Mouse (Mus musculus) monocyte, adult 5-6 weeks (primary cell): ENCODE data around the gene Ndufv3. TPM values are rescaled to one million over a fixed set of nuclear protein-coding genes. Genes with fewer than 3 reads are reported as not detected.
"Not testable (repeated sequence)": the region's sequence is repeated elsewhere in the genome, so short reads cannot be mapped to it uniquely, and the experiment has no call there.

Source experiments
- ATAC-seq: fragments of 153-309, 156-312 bp; replicated peaks from 2 replicates; pipeline ENCODE4 v1.8.0; 2017; ENCODE audit warnings: mild to moderate bottlenecking; ENCODE audit not compliant: low TSS enrichment, insufficient number of reproducible peaks, severe bottlenecking, poor library complexity, low FRiP score
- total RNA-seq: library from RNA; stranded (forward); fragments of 200-1000, 200-491, 200-594 nt; gene quantifications from 3 replicates; pipeline ENCODE4 v1.2.3, GENCODE M21; 2017

Gene Ndufv3
- total RNA-seq, 1 experiment from 2014 or later, result 210 TPM

GRCm38 (mm10) chr17:31546444-31547196, 26.7 kb downstream of the Ndufv3 start:
- ATAC-seq, result no peak

- ATAC-seq, result no peak
Measured at GRCm38 (mm10) chr17:31547974-31548373, 28.1 kb downstream of the Ndufv3 start.

- no peak for ATAC-seq
Measured at GRCm38 (mm10) chr17:31549389-31549788, 29.5 kb downstream of the Ndufv3 start.

GRCm38 (mm10) chr17:31552601-31553000, 32.7 kb downstream of the Ndufv3 start:
- ATAC-seq, result not testable (repeated sequence)

GRCm38 (mm10) chr17:31556253-31556652, 36.3 kb downstream of the Ndufv3 start:
- no peak for ATAC-seq

- ATAC-seq, result no peak
Measured at GRCm38 (mm10) chr17:31557124-31557880, 37.4 kb downstream of the Ndufv3 start.

- no peak for ATAC-seq
Measured at GRCm38 (mm10) chr17:31557947-31558542, 38.1 kb downstream of the Ndufv3 start.

GRCm38 (mm10) chr17:31559021-31559789, 39.3 kb downstream of the Ndufv3 start:
- ATAC-seq, result no peak

- no peak for ATAC-seq
Measured at GRCm38 (mm10) chr17:31563632-31564014, 43.7 kb downstream of the Ndufv3 start.

GRCm38 (mm10) chr17:31564015-31564857, 44.3 kb downstream of the Ndufv3 start, which contains the start of gene Pknox1:
Gene Pknox1, plus strand, starts transcription at chr17:31564734.
- ATAC-seq, result peak; percentile 94

- ATAC-seq, result no peak
Measured at GRCm38 (mm10) chr17:31564858-31565140, 44.9 kb downstream of the Ndufv3 start.

- no peak for ATAC-seq
Measured at GRCm38 (mm10) chr17:31565141-31566056, 45.5 kb downstream of the Ndufv3 start.

GRCm38 (mm10) chr17:31566276-31566675, 46.4 kb downstream of the Ndufv3 start:
- ATAC-seq, result no peak

- no peak for ATAC-seq
Measured at GRCm38 (mm10) chr17:31569756-31570155, 49.8 kb downstream of the Ndufv3 start.

- ATAC-seq, result peak; percentile 62; the same call in 1 of the 2 replicates
Measured at GRCm38 (mm10) chr17:31570321-31570925, 50.5 kb downstream of the Ndufv3 start.

- no peak for ATAC-seq
Measured at GRCm38 (mm10) chr17:31571689-31572088, 51.8 kb downstream of the Ndufv3 start.

- ATAC-seq, result no peak
Measured at GRCm38 (mm10) chr17:31574662-31575061, 54.7 kb downstream of the Ndufv3 start.
